Mouse (Mus musculus) retina, adult 2 months (tissue): Measurements from ENCODE around the gene Foxk1.

ENCODE experiments used
- DNase-seq: peaks from one replicate; pipeline ENCODE4 v3.0.0-alpha.2; 2012; ENCODE audit warnings: low read depth, low spot score

The Foxk1 gene

GRCm38 (mm10) chr5:142400981-142401640 is at the start of gene Foxk1:
TSS of gene Foxk1 (plus strand) at chr5:142401497.
- peak; percentile 57 for DNase-seq

- no peak for DNase-seq
These were observed 48.9 kb upstream of the Foxk1 start for GRCm38 (mm10) chr5:142352336-142352892.

- no peak for DNase-seq
These were observed 46.2 kb upstream of the Foxk1 start for GRCm38 (mm10) chr5:142355144-142355543.

GRCm38 (mm10) chr5:142361166-142361565 is 40.1 kb upstream of the Foxk1 start:
- DNase-seq: no peak

GRCm38 (mm10) chr5:142362894-142363293 is 38.4 kb upstream of the Foxk1 start:
- peak; percentile 22 for DNase-seq

GRCm38 (mm10) chr5:142364095-142364494 is 37.2 kb upstream of the Foxk1 start:
- DNase-seq: no peak

- peak; percentile 97 for DNase-seq
These were observed 33.9 kb upstream of the Foxk1 start for GRCm38 (mm10) chr5:142367085-142368081.

GRCm38 (mm10) chr5:142368122-142368521 is 33.2 kb upstream of the Foxk1 start:
- DNase-seq: no peak

GRCm38 (mm10) chr5:142370406-142371171 is 30.7 kb upstream of the Foxk1 start:
- DNase-seq: no peak

GRCm38 (mm10) chr5:142371172-142372155 is 29.8 kb upstream of the Foxk1 start:
- DNase-seq: no peak

- no peak for DNase-seq
These were observed 29.1 kb upstream of the Foxk1 start for GRCm38 (mm10) chr5:142372207-142372606.

GRCm38 (mm10) chr5:142374343-142374742 is 27.0 kb upstream of the Foxk1 start:
- DNase-seq: no peak

- no peak for DNase-seq
These were observed 25.7 kb upstream of the Foxk1 start for GRCm38 (mm10) chr5:142375641-142376040.

GRCm38 (mm10) chr5:142376071-142376470 is 25.2 kb upstream of the Foxk1 start:
- DNase-seq: no peak

GRCm38 (mm10) chr5:142378068-142378467 is 23.2 kb upstream of the Foxk1 start:
- no peak for DNase-seq

GRCm38 (mm10) chr5:142380491-142380890 is 20.8 kb upstream of the Foxk1 start:
- DNase-seq: no peak

- DNase-seq: no peak
These were observed 16.2 kb upstream of the Foxk1 start for GRCm38 (mm10) chr5:142384911-142385660.

GRCm38 (mm10) chr5:142386329-142386728 is 15.0 kb upstream of the Foxk1 start:
- no peak for DNase-seq
